Mouse (Mus musculus) intestine, embryonic 16.5 days (tissue): ENCODE measurements around the gene Prss38. TPM values are rescaled to one million over a fixed set of nuclear protein-coding genes. Genes with fewer than 3 reads are reported as not detected.
A peak's percentile ranks its signal among the peaks of the same experiment; 100 is the strongest.
"Not testable (repeated sequence)": the region's sequence is repeated elsewhere in the genome, so short reads cannot be mapped to it uniquely, and the experiment has no call there.

Experiments
- ATAC-seq: fragments of 200-750 bp; cut with Nextera tagmentation; 2 replicates; pipeline ENCODE4 v1.8.0; 2017; ENCODE audit warnings: moderate TSS enrichment, moderate library complexity
- H3K27ac ChIP-seq: fragments of 300-500 bp; sonication (generic); 2 replicates; pipeline ENCODE4 v1.5.1; 2014; ENCODE audit warnings: mild to moderate bottlenecking, low read length
- H3K27me3 ChIP-seq: fragments of 300-500 bp; sonication (generic); replicated peaks from 2 replicates; pipeline ENCODE4 v1.6.1; 2014; ENCODE audit warnings: low read length, control low read depth, mixed read lengths; ENCODE audit not compliant: control insufficient read depth, insufficient read depth
- H3K36me3 ChIP-seq: fragments of 300-500 bp; sonication (generic); 2 replicates; pipeline ENCODE4 v1.6.1; 2014; ENCODE audit warnings: low read length, control low read depth; ENCODE audit not compliant: control insufficient read depth, insufficient read depth
- H3K4me1 ChIP-seq: fragments of 300-500 bp; sonication (generic); 2 replicates; pipeline ENCODE4 v1.6.1; 2014; ENCODE audit warnings: low read length, control low read depth, mixed read lengths; ENCODE audit not compliant: control insufficient read depth, insufficient read depth
- H3K4me2 ChIP-seq: fragments of 300-500 bp; sonication (generic); 2 replicates; pipeline ENCODE4 v1.6.1; 2014; ENCODE audit warnings: low read depth, low read length, control low read depth
- H3K4me3 ChIP-seq: fragments of 300-500 bp; sonication (generic); 2 replicates; pipeline ENCODE4 v1.5.1; 2014; ENCODE audit warnings: mild to moderate bottlenecking, low read length
- H3K9ac ChIP-seq: fragments of 300-500 bp; sonication (generic); 2 replicates; pipeline ENCODE4 v1.6.1; 2014; ENCODE audit warnings: low read depth, low read length
- H3K9me3 ChIP-seq: fragments of 300-500 bp; sonication (generic); 2 replicates; pipeline ENCODE4 v1.6.1; 2016; ENCODE audit warnings: low read length, control low read depth; ENCODE audit not compliant: control insufficient read depth
- WGBS: fragments of 180-500 bp; shearing (Covaris S2); extraction: QIAGEN DNeasy Blood & Tissue Kit; methylation state at CpG from one replicate; pipeline ENCODE4 v1.1.7; 2014; 5-methylcytosine and 5-hydroxymethylcytosine counted together
- polyA plus RNA-seq: library from polyadenylated mRNA; unstranded; fragments of >200 nt; fragmentation: Nextera tagmentation; extraction: Ambion mirVana; gene quantifications from 2 replicates; pipeline ENCODE4 v1.2.1, GENCODE M21; 2015

The Prss38 gene
- polyA plus RNA-seq, 1 experiment from 2014 or later, result not detected

GRCm38 (mm10) chr11:59387471-59387870 lies 12.0 kb upstream of the Prss38 start:
- no peak for ATAC-seq
- no peak overlapping the region for H3K27ac ChIP-seq
- 60% methylated on average over 4 of the region's 4 CpGs for WGBS
- no peaks in the 10 kb centered on the region for H3K36me3 ChIP-seq
- peaks cover 13% of the 10 kb centered on the region for H3K4me1 ChIP-seq
- H3K9ac ChIP-seq, result no peak overlapping the region
- H3K4me3 ChIP-seq, result no peak overlapping the region
- H3K9me3 ChIP-seq, result no peaks in the 10 kb centered on the region
- no peak overlapping the region for H3K4me2 ChIP-seq
- H3K27me3 ChIP-seq, result no peaks in the 10 kb centered on the region

DNA sequence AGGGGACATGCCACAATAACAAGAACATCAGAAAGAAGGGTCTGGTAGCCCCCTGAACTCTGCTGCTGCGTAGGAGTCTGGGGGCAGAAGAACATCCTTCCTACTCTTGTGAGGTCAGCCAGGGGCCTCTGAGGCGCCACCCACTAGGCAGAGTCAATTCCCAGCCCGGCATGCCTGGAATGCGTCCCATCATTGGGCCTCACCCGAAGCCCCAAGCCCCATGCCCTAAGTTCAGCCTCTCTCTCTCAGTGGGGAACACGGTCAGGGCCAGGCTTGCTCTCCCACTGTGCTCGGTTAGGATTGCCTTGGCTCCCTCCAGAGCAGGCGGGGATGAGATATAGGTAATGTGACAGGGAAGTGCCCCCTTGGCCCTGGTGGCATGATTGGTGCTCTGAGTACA lies 9.7 kb upstream of the Prss38 start:
- H3K4me3 ChIP-seq, result no peak overlapping the region
- peaks cover 13% of the 10 kb centered on the region for H3K4me1 ChIP-seq
- ATAC-seq, result peak; percentile 67; the same call in 1 of the 2 replicates
- no peaks in the 10 kb centered on the region for H3K27me3 ChIP-seq
- H3K36me3 ChIP-seq, result no peaks in the 10 kb centered on the region
- WGBS, result 12% methylated on average over 8 of the region's 8 CpGs
- 0 out of 2 replicates have a peak overlapping the region, but pooled peaks have one; percentile 10 for H3K4me2 ChIP-seq
- H3K9me3 ChIP-seq, result no peaks in the 10 kb centered on the region
- no peak overlapping the region; the same call in 1 of the 2 replicates for H3K27ac ChIP-seq
- 0 out of 2 replicates have a peak overlapping the region, but pooled peaks have one; percentile 1 for H3K9ac ChIP-seq

- Histone ChIP-seq H3K4me1 (peaks cover 13% of the 10 kb centered on the region), H3K27ac (no peak overlapping the region), H3K9me3 (no peaks in the 10 kb centered on the region), H3K4me2 (no peak overlapping the region), H3K27me3 (no peaks in the 10 kb centered on the region), H3K9ac (no peak overlapping the region), H3K36me3 (no peaks in the 10 kb centered on the region), H3K4me3 (no peak overlapping the region)
- WGBS, result 33% methylated on average over 7 of the region's 7 CpGs
- ATAC-seq, result peak; percentile 58
Observed at GRCm38 (mm10) chr11:59384441-59384959, 9.0 kb upstream of the Prss38 start.

DNA sequence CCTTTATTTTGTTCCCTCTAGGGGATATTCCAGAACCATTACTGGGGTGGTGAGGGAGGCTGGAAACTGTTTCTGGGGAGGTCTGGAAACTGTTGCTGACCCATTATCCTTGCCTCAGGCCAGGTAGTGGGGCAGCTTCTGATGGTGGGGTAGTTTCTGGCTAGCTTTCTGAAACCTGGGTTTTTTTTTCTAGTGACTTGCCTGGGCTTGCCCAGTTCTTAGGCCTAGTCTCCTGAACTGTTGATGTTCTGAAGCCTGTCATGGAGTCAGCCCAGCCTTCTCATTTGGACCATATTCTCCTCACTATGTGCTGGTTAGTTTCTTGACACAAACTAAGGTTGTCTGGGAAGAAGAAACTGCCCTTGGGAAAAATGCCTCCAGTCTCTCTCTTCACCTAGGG lies 4.1 kb upstream of the Prss38 start:
- no peak overlapping the region for H3K4me3 ChIP-seq
- no peak overlapping the region for H3K4me2 ChIP-seq
- ATAC-seq, result no peak
- no peak overlapping the region for H3K27ac ChIP-seq
- H3K27me3 ChIP-seq, result no peaks in the 10 kb centered on the region
- no peaks in the 10 kb centered on the region for H3K9me3 ChIP-seq
- peaks cover 5% of the 10 kb centered on the region for H3K4me1 ChIP-seq
- H3K9ac ChIP-seq, result no peak overlapping the region
- H3K36me3 ChIP-seq, result no peaks in the 10 kb centered on the region

GRCm38 (mm10) chr11:59377999-59378398 lies 2.5 kb upstream of the Prss38 start:
- no peak overlapping the region for H3K4me3 ChIP-seq
- H3K4me1 ChIP-seq, result no peaks in the 10 kb centered on the region
- H3K9ac ChIP-seq, result no peak overlapping the region
- H3K4me2 ChIP-seq, result no peak overlapping the region
- ATAC-seq, result no peak
- 88% methylated on average over 3 of the region's 3 CpGs for WGBS
- H3K27me3 ChIP-seq, result no peaks in the 10 kb centered on the region
- no peaks in the 10 kb centered on the region for H3K36me3 ChIP-seq
- no peaks in the 10 kb centered on the region for H3K9me3 ChIP-seq
- H3K27ac ChIP-seq, result no peak overlapping the region

- Histone ChIP-seq H3K4me3 (no peak overlapping the region), H3K9ac (no peak overlapping the region), H3K27ac (no peak overlapping the region), H3K36me3 (no peaks in the 10 kb centered on the region), H3K27me3 (no peaks in the 10 kb centered on the region), H3K4me2 (no peak overlapping the region), H3K4me1 (peaks cover under 1% of the 10 kb centered on the region; the same call in 1 of the 2 replicates), H3K9me3 (no peaks in the 10 kb centered on the region)
- WGBS, result 74% methylated on average over 11 of the region's 11 CpGs
- ATAC-seq, result no peak
Observed at GRCm38 (mm10) chr11:59369848-59370247, 5.6 kb downstream of the Prss38 start.

DNA sequence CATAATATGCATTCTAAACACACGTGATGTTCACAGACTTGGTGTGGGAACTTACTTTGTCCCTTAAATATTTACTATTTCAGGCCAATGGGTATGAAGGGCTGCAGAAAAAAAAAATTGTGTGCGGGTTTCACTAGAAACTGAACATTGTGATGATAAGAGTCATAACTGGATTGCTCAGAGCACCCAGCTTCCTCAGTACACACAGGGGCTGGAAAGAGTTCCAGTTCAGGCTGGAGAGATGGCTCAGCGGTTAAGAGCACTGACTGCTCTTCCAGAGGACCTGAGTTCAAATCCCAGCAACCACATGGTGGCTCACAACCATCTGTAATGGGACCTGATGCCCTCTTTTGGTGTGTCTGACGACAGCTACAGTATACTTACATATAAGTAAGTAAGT lies 7.5 kb downstream of the Prss38 start:
- 82% methylated on average over 4 of the region's 4 CpGs for WGBS

GRCm38 (mm10) chr11:59366633-59367032 lies 8.8 kb downstream of the Prss38 start:
- Histone ChIP-seq H3K4me3 (no peak overlapping the region), H3K27ac (no peak overlapping the region), H3K27me3 (no peaks in the 10 kb centered on the region), H3K36me3 (no peaks in the 10 kb centered on the region), H3K4me1 (peaks cover 10% of the 10 kb centered on the region; the same call in 1 of the 2 replicates), H3K9ac (no peak overlapping the region), H3K4me2 (no peak overlapping the region), H3K9me3 (no peaks in the 10 kb centered on the region)
- WGBS, result 34% methylated on average over 3 of the region's 3 CpGs
- no peak for ATAC-seq

More for the DNA sequence above, 7.5 kb downstream of the Prss38 start:
- not testable (repeated sequence) for H3K4me2 ChIP-seq, ATAC-seq, H3K36me3 ChIP-seq, H3K27me3 ChIP-seq, H3K4me1 ChIP-seq, H3K9me3 ChIP-seq, H3K4me3 ChIP-seq, H3K9ac ChIP-seq, H3K27ac ChIP-seq

- no peak for ATAC-seq
- Histone ChIP-seq H3K4me2 (no peak overlapping the region), H3K4me3 (no peak overlapping the region), H3K27ac (no peak overlapping the region), H3K9me3 (no peaks in the 10 kb centered on the region), H3K9ac (no peak overlapping the region), H3K36me3 (no peaks in the 10 kb centered on the region), H3K27me3 (no peaks in the 10 kb centered on the region), H3K4me1 (peaks cover 10% of the 10 kb centered on the region; the same call in 1 of the 2 replicates)
- WGBS, result 62% methylated on average over 3 of the region's 3 CpGs
Observed at GRCm38 (mm10) chr11:59366031-59366430, 9.4 kb downstream of the Prss38 start.

DNA sequence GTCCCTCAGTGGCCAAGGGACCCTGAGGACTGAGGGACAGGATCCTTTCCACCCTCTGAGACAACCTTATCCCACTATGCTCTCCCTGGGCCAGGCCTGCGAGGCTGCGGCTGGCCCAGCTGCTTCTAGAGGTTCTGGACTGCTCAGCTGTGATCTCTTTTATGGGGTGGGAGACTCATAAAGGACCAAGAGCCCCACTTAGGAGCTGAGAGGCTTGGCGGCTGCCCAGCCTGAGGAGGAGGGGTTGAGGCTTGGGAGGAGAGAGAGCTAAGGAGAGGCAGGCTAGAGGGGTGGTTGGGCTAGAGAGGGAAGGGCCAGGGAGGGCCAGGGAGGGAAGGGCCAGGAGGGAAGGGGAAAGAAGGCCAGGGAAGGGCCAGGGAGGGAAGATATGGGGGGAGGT lies 11.0 kb downstream of the Prss38 start:
- peak overlapping the region; percentile 69; the same call in 1 of the 2 replicates for H3K27ac ChIP-seq
- no peaks in the 10 kb centered on the region for H3K36me3 ChIP-seq
- no peaks in the 10 kb centered on the region for H3K9me3 ChIP-seq
- peaks cover 10% of the 10 kb centered on the region; the same call in 1 of the 2 replicates for H3K4me1 ChIP-seq
- no peak overlapping the region for H3K4me3 ChIP-seq
- no peak overlapping the region for H3K4me2 ChIP-seq
- H3K27me3 ChIP-seq, result no peaks in the 10 kb centered on the region
- ATAC-seq, result peak; percentile 89
- 37% methylated on average over 3 of the region's 3 CpGs for WGBS
- no peak overlapping the region for H3K9ac ChIP-seq
